Mouse (Mus musculus): ENCODE data around the gene Cemip. TPM values are rescaled to one million over a fixed set of nuclear protein-coding genes. Genes with fewer than 3 reads are reported as not detected.

Cemip gene
- polyA plus RNA-seq, 1 experiment from 2014 or later = 0.62 TPM

DNA sequence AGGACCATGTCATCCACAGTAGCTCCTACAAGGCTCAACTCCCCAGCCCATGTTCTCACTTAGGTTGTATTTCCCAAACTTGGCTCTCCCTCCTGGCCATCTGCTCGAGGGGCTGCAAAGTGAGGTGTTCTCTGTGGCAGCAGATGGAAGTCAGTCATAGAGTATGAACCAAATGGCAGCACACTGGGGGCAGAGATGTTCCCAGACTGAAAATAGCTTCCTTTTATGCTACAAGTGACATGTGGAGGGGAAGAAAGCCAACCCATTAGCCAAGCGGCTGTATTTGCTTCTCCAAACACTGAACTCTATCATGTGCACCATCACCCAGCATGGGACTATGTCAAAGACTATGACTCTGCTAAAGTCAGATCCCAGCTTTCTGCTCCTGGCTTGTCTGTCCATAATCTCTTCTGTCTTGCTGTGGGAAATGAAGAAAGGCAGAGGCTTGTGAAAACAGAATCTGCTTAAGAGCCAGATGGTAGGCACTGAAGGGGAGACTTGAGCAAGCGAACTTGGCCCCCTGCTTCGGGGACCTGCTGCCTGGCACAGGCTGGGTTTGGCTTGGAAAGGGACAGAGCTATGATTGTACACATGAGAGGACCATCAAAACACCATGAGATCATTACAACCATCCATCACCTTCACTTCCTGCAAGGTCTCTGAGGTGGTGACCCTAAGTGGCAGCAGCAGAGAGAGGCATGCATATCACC, 41.6 kb downstream of the Cemip start:
- Histone ChIP-seq H3K4me2 (no peak overlapping the region), H3K4me1 (replicated peaks) (no peaks in the 10 kb centered on the region), H3K36me3 (no peaks in the 10 kb centered on the region), H3K27ac (replicated peaks) (no peak overlapping the region), H3K9me3 (no peaks in the 10 kb centered on the region), H3K27me3 (no peaks in the 10 kb centered on the region), H3K4me3 (no peak overlapping the region), H3K9ac (no peak overlapping the region)
- 73% methylated on average over 4 of the region's 4 CpGs for WGBS
- peak; percentile 66 for ATAC-seq (ENCODE audit: low FRiP score, low read depth)

DNA sequence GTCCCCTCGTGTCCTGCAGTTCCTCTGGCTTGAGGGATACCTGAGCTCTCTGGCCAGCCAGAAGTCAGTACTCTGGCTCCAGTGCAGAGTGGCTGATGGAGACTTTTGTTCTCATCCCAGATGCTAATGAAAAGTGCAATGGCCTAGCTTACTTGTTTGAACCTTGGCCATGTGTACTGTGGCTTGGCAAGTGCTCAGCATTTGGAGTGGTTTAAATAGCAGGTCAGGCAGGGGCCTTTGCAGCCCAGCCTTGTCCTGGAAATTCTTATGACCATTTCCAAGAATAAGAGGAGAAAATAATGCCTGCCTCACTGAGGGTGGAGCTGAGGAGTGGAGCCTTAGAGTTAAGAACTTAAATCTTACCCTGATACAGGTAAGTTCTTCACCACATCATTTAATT, 43.6 kb downstream of the Cemip start:
- Histone ChIP-seq H3K4me3 (no peak overlapping the region), H3K36me3 (no peaks in the 10 kb centered on the region), H3K27ac (replicated peaks) (no peak overlapping the region), H3K4me2 (no peak overlapping the region), H3K27me3 (no peaks in the 10 kb centered on the region), H3K9me3 (no peaks in the 10 kb centered on the region), H3K4me1 (replicated peaks) (no peaks in the 10 kb centered on the region), H3K9ac (no peak overlapping the region)
- ATAC-seq (ENCODE audit: low FRiP score, low read depth) = no peak
- 69% methylated on average over 1 of the region's 1 CpGs for WGBS

DNA sequence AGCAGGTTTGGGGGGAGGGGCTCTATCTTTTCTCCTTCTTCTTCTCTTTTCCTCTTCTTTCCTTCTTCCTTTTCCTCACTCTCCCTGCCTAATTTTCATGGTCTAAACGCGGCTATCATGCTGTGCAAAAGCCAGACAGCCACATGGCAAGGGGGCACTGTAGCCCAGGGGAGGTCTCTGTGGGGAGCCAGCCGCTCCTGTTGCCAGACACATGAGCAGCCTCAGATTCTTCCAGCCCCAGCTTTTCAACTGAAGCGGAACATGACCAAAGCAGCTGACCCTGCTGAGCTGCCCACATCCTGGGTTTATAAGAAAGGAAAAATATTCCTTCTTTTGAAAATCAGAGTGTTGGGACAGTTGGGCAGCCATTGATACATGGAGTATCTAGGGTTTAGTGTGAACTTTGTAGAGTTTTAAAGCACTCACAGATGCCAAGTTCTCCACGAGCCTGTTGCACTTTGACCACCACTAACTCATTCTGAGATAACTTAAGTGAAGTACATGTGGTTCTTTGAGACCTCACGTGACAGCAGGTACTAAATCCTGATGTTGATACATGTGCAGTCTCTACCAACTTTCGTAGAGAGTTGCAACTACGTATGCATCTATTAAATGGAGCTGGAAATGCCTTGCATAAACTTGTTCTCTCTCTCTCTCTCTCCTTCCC, 46.3 kb downstream of the Cemip start:
- H3K9me3 ChIP-seq = no peaks in the 10 kb centered on the region
- no peaks in the 10 kb centered on the region for H3K27me3 ChIP-seq
- H3K4me1 ChIP-seq (replicated peaks) = no peaks in the 10 kb centered on the region
- no peak overlapping the region for H3K4me2 ChIP-seq
- no peak overlapping the region for H3K4me3 ChIP-seq
- no peaks in the 10 kb centered on the region for H3K36me3 ChIP-seq
- 71% methylated on average over 8 of the region's 8 CpGs for WGBS
- no peak for ATAC-seq (ENCODE audit: low FRiP score, low read depth)
- H3K9ac ChIP-seq = no peak overlapping the region
- H3K27ac ChIP-seq (replicated peaks) = no peak overlapping the region

DNA sequence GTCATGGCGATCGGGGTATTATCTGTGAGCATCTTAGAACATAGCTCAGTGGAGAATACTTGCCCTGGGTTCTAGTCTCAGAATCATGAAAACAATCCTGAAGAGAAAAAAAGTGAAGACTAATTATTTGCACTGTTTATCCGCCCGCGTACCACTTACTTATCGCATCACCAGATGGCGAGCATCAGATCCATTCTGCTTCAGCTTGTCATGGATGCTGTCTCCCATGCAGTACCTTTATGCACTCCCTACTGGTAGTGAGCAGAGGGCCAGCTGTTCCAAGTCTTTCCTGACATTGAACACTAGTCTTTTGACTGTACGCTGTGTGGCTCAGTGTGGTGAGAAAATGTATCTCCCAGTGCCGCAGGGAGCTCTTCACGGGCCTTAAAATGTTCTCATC, 47.7 kb downstream of the Cemip start:
- Histone ChIP-seq H3K27ac (replicated peaks) (no peak overlapping the region), H3K4me3 (no peak overlapping the region), H3K9ac (no peak overlapping the region), H3K36me3 (no peaks in the 10 kb centered on the region), H3K27me3 (no peaks in the 10 kb centered on the region), H3K4me2 (no peak overlapping the region), H3K9me3 (no peaks in the 10 kb centered on the region), H3K4me1 (replicated peaks) (no peaks in the 10 kb centered on the region)
- WGBS = 92% methylated on average over 10 of the region's 10 CpGs
- no peak for ATAC-seq (ENCODE audit: low FRiP score, low read depth)

DNA sequence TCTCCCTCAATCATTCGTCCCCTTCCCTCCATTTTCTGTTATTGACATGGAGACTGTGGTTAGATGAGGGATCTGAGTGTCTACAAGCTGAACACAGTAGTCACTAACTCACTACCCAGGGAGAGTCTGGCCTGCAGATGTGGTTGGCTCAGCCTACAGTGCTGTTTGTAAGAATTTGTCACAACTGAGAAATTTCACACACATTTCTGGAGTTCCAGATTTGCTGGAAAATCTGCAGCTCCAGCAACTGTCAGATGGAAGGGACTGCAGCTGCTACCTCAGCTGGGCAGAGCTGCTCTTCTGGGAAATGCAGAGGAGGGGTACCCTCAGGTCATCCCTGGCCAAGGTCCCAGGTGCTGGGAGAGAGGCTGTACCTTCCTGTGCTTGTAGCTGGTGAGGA, 53.5 kb downstream of the Cemip start:
- no peak overlapping the region for H3K4me2 ChIP-seq
- H3K9me3 ChIP-seq = no peaks in the 10 kb centered on the region
- no peak overlapping the region for H3K4me3 ChIP-seq
- WGBS = 79% methylated on average over 1 of the region's 1 CpGs
- ATAC-seq (ENCODE audit: low FRiP score, low read depth) = no peak
- H3K4me1 ChIP-seq (replicated peaks) = peaks cover 7% of the 10 kb centered on the region
- H3K9ac ChIP-seq = no peak overlapping the region
- H3K36me3 ChIP-seq = no peaks in the 10 kb centered on the region
- no peak overlapping the region for H3K27ac ChIP-seq (replicated peaks)
- H3K27me3 ChIP-seq = no peaks in the 10 kb centered on the region

DNA sequence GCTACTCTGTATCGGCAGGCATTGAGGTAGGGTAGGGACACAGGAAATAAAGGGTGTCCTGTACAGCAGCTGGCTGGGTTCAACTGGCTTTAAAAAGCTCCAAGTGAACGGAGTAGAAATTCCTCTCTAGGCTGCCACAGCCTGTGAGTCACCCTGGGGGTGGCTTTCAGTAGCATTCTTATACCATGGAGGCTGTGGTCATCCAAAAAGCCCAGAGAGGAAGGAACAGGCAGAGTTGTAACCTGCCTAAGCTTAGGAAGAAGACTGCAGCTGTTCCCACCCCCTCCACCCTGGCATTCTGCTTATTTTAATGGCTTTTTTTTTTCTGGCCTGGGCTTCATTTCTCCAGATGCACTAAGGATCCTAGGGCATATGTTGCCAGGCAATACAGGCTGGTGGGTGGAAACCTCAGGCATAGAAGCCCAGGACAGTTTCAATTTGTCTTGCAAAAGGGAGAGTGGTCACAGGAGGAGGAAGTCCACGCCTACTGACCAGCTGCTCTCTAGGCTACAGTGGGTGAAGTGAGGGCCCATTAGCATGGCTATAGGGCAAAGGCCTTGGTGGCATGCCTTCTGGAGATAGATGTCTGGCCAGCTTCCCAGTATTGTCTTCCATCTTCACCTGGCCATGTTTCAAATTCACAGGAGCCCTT, 57.1 kb downstream of the Cemip start:
- H3K4me2 ChIP-seq = no peak overlapping the region
- H3K4me3 ChIP-seq = no peak overlapping the region
- no peak overlapping the region for H3K9ac ChIP-seq
- peak; percentile 69; the same call in 1 of the 2 replicates for ATAC-seq (ENCODE audit: low FRiP score, low read depth)
- no peak overlapping the region for H3K27ac ChIP-seq (replicated peaks)
- no peaks in the 10 kb centered on the region for H3K27me3 ChIP-seq
- WGBS = 30% methylated on average over 3 of the region's 3 CpGs
- H3K4me1 ChIP-seq (replicated peaks) = peaks cover 7% of the 10 kb centered on the region
- H3K9me3 ChIP-seq = no peaks in the 10 kb centered on the region
- H3K36me3 ChIP-seq = no peaks in the 10 kb centered on the region

DNA sequence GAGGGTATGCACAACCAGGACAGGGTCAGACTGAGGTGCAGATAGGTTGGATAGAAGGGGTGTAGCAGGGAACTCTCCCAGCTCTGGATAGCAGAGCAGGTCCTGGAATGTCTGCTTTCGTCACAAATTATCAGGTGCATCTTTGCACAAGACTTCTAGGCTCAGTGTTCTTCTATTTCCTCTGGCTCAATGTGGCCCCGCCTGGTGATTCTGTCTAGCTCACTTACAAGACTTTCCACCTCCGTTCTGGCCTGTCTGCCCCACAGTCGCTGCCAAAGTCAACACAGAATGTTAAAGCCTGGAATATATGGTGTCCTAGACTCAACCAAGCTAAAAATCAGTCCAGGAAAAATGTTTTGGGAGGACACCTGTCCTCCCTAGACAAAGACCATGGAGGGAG, 57.9 kb downstream of the Cemip start:
- Histone ChIP-seq H3K27ac (replicated peaks) (no peak overlapping the region), H3K27me3 (no peaks in the 10 kb centered on the region), H3K4me1 (replicated peaks) (peaks cover 7% of the 10 kb centered on the region), H3K9me3 (no peaks in the 10 kb centered on the region), H3K36me3 (no peaks in the 10 kb centered on the region), H3K9ac (no peak overlapping the region), H3K4me2 (no peak overlapping the region), H3K4me3 (no peak overlapping the region)
- whole genome bisulfite sequencing = 90% methylated on average over 4 of the region's 4 CpGs
- no peak for ATAC-seq (ENCODE audit: low FRiP score, low read depth)

DNA sequence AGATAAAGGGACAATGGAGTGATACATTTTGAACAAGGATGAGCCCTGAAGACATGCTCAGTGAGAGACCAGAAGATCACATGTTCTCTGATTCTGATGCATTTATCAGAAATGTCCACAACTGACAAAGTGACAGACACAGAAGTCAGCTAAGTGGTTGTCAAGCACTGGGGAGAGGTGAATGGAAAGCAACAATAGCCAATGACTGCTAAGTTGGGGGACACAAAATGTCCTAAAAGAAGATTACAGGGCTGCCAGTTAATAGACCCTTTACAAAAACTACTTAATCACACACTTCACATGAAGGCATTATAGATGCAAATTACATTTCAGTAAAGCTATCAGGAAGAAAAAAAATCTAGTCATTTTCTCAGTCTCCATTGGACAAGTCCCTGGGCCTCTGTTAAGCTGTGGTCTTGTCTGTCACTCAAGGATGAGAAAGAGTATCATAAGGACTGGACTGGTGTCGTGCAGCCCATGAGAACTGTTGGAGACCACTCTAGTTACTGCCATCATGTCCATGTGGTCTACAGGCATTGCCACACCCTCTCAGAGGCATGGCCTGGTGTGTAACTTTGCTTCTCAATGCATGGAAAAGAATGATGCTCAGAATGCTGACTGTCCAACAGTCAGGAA, 59.2 kb downstream of the Cemip start:
- no peaks in the 10 kb centered on the region for H3K36me3 ChIP-seq
- no peak for ATAC-seq (ENCODE audit: low FRiP score, low read depth)
- H3K27me3 ChIP-seq = no peaks in the 10 kb centered on the region
- 70% methylated on average over 1 of the region's 1 CpGs for WGBS
- no peak overlapping the region for H3K4me3 ChIP-seq
- peaks cover 7% of the 10 kb centered on the region for H3K4me1 ChIP-seq (replicated peaks)
- no peaks in the 10 kb centered on the region for H3K9me3 ChIP-seq
- no peak overlapping the region for H3K9ac ChIP-seq
- no peak overlapping the region for H3K27ac ChIP-seq (replicated peaks)
- H3K4me2 ChIP-seq = no peak overlapping the region

DNA sequence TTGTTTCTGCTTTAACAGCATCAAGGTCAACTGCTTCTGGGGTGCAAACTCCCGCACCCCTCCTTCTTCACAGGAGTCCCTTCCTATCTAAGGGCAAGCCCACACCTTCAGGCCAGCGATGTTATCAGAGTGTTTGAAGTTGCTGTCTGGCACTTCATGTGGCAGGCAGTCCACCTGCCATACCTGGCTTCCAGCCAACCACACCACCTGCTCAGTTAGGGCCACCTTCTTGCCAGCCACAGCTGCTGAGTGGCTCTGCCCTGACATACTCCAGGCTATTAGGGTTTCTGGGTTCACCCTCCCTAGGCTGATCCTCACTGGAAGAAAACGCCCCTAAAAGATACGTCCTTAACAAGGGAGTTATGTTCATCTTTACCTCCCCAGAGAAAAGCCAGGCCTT, 60.2 kb downstream of the Cemip start:
- no peaks in the 10 kb centered on the region for H3K27me3 ChIP-seq
- peaks cover 7% of the 10 kb centered on the region for H3K4me1 ChIP-seq (replicated peaks)
- no peak for ATAC-seq (ENCODE audit: low FRiP score, low read depth)
- H3K9ac ChIP-seq = no peak overlapping the region
- no peak overlapping the region for H3K27ac ChIP-seq (replicated peaks)
- WGBS = 78% methylated on average over 4 of the region's 4 CpGs
- H3K4me3 ChIP-seq = no peak overlapping the region
- H3K4me2 ChIP-seq = no peak overlapping the region
- H3K36me3 ChIP-seq = no peaks in the 10 kb centered on the region
- H3K9me3 ChIP-seq = no peaks in the 10 kb centered on the region

DNA sequence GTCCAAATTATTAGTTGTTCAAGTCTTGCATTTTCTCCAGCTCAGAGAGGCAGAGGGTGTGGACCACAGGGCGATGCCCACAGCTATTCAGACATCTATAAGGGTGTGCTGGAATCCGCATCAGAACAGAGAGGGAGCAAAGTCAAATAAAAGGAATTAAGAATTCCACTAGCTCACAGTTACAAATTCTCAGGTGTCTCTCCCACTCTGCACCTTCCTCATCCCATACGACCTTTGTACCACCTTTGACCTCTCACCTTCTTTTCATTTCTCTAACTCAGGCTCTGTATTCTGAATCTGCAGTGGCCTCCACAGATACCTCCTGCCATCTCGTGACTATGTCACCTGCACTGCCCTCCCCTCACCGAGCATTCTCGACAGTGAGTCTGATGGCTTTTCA, 62.8 kb downstream of the Cemip start:
- Histone ChIP-seq H3K4me2 (no peak overlapping the region), H3K4me1 (replicated peaks) (no peaks in the 10 kb centered on the region), H3K27me3 (no peaks in the 10 kb centered on the region), H3K27ac (replicated peaks) (no peak overlapping the region), H3K9ac (no peak overlapping the region), H3K9me3 (no peaks in the 10 kb centered on the region), H3K36me3 (no peaks in the 10 kb centered on the region), H3K4me3 (no peak overlapping the region)
- 74% methylated on average over 6 of the region's 6 CpGs for WGBS
- ATAC-seq (ENCODE audit: low FRiP score, low read depth) = no peak

DNA sequence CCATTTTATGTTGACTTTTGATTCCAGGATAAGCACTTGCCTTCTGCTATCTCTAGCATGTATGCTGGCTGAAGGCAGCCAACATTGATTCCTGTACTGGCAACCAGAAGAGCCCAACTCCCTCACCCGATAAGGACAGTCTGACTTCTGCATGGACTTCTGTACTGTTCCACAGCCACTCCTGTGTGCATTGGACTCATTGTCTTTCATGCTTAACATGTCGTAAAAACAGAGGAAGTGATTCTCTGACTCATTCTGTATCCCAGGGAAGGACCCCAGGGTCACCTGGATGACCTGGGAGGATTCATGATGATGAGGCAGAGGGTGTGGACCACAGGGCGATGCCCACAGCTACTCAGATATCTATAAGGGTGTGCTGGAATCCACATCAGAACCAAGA, 63.8 kb downstream of the Cemip start:
- Histone ChIP-seq H3K27me3 (no peaks in the 10 kb centered on the region), H3K4me2 (no peak overlapping the region), H3K9ac (no peak overlapping the region), H3K4me3 (no peak overlapping the region), H3K27ac (replicated peaks) (no peak overlapping the region), H3K4me1 (replicated peaks) (peaks cover 3% of the 10 kb centered on the region; the same call in 1 of the 2 replicates), H3K36me3 (no peaks in the 10 kb centered on the region), H3K9me3 (no peaks in the 10 kb centered on the region)
- no peak for ATAC-seq (ENCODE audit: low FRiP score, low read depth)
- WGBS = 88% methylated on average over 3 of the region's 3 CpGs

DNA sequence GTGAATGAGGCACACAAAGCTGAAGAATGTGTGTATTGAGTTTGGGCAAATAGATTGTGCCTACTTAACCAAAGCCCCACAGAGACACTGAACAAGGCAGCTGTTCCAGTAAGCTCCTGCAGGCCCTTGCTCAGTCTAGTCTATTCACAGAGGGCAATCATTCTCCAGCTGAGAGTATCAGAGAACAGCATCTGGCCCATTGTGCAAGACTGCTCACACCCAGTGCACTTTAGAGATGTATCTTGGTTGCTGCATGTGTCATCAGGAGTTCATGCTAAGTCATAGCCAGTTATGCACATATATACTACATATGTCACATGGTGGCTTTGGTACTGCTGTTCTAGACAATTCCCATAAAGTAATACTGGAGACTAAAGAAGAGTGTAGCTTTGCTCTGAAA, 66.9 kb downstream of the Cemip start:
- no peaks in the 10 kb centered on the region for H3K36me3 ChIP-seq
- no peak overlapping the region for H3K4me2 ChIP-seq
- H3K9ac ChIP-seq = no peak overlapping the region
- H3K4me3 ChIP-seq = no peak overlapping the region
- no peaks in the 10 kb centered on the region for H3K27me3 ChIP-seq
- H3K4me1 ChIP-seq (replicated peaks) = peaks cover 9% of the 10 kb centered on the region
- no peak overlapping the region for H3K27ac ChIP-seq (replicated peaks)
- no peak for ATAC-seq (ENCODE audit: low FRiP score, low read depth)
- H3K9me3 ChIP-seq = no peaks in the 10 kb centered on the region

Measured in hindbrain, embryonic 15.5 days (tissue).